Mouse (Mus musculus) spleen, adult 2 months (tissue): ENCODE data around the gene Nxn.

ENCODE experiments used
- CTCF ChIP-seq: fragments of 200-500 bp; IDR thresholded peaks from 2 replicates; pipeline ENCODE4 v1.5.1; 2011; ENCODE audit warnings: mild to moderate bottlenecking, inconsistent platforms; ENCODE audit not compliant: insufficient read depth, insufficient read length, insufficient replicate concordance; ENCODE audit errors: extremely low read depth
- POLR2A ChIP-seq: fragments of 200-500 bp; IDR thresholded peaks from 2 replicates; pipeline ENCODE4 v1.6.1; 2011; ENCODE audit warnings: low read depth, low read length, inconsistent platforms

DNA sequence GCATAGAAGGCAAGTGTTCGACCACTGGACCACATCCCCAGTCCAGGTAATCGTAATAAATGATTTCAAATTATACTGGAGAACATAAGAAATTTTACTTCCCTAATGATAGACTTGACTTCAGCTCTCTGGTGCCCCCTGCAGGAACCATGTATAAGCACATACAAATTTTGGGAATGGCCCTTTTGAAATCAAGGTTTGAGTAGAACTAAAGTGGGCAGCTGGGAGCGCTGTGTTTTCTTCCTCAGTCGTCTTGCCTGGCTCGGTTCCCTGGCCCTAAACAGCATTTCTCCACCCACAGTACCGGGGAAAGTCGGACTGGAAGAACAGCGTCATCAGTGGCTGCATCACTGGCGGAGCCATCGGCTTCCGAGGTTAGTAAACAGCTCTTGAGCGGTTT is 11.9 kb upstream of the Nxn start:
- TF ChIP-seq CTCF (no peak), POLR2A (no peak)
